In the genomic region with DNA sequence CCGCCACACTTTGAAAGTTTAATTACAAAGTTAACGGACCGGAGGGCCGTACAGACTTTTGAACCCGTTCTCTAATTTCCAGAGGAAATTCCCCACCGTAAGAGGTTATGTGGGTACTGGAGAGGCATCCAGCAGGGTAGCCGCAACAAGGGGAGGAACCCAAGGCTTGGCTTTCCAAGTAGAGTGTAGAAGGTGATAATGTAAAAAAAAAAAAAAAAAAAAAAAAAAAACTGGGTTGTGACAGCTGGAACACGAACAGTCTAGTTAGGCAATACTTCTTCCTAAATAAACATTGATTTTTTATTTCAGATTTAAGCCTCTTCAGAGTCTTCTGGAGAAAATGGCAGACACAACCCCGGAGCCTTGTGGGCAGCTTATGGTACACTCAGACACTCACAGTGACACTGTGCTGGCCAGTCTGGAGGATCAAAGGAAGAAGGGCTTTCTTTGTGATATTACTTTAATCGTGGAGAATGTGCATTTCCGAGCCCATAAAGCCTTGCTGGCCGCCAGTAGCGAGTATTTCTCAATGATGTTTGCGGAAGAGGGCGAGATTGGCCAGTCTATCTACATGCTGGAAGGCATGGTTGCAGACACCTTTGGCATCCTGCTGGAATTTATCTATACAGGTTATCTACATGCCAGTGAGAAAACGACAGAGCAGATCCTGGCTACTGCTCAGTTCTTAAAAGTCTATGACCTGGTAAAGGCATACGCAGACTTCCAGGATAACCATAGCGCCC, we compare ENCODE assay signal across 8 mouse cellular contexts. TPM values are rescaled to one million over a fixed set of nuclear protein-coding genes. Genes with fewer than 3 reads are reported as not detected.
DNase-seq lines count a peak whose midpoint lies in the region; ATAC-seq lines count a peak whose summit lies in the region.

No protein-coding gene starts in this region.

- no peaks in the 10 kb centered on the region for H3K27me3 ChIP-seq in lung, embryonic 15.5 days
- no peaks in the 10 kb centered on the region for H3K27me3 ChIP-seq in embryonic facial prominence, embryonic 14.5 days (replicated peaks; ENCODE audit: control insufficient read depth, insufficient read depth, low read length)
- H3K27me3 ChIP-seq in intestine, embryonic 14.5 days (replicated peaks; ENCODE audit: control insufficient read depth, insufficient read depth, low read length): no peaks in the 10 kb centered on the region
- H3K27me3 ChIP-seq in neural tube, embryonic 12.5 days (replicated peaks): no peaks in the 10 kb centered on the region

- ATAC-seq in lung, embryonic 15.5 days (ENCODE audit: borderline replicate concordance, extremely low read depth, low FRiP score, low TSS enrichment): no peak
- no peak for ATAC-seq in embryonic facial prominence, embryonic 14.5 days (ENCODE audit: low read depth)
- ATAC-seq in intestine, embryonic 14.5 days (replicated peaks; ENCODE audit: low FRiP score, low TSS enrichment, low read depth): peak; percentile 18; the same call in 1 of the 2 replicates
- ATAC-seq in neural tube, embryonic 12.5 days (ENCODE audit: low FRiP score, low read depth): peak; percentile 51

- WGBS in lung, embryonic 15.5 days: 48% methylated on average over 18 of the region's 18 CpGs
- 53% methylated on average over 18 of the region's 18 CpGs for WGBS in embryonic facial prominence, embryonic 14.5 days
- WGBS in intestine, embryonic 14.5 days: 54% methylated on average over 18 of the region's 18 CpGs
- 56% methylated on average over 18 of the region's 18 CpGs for WGBS in neural tube, embryonic 12.5 days

- H3K4me2 ChIP-seq in lung, embryonic 15.5 days: peak overlapping the region; percentile 74
- peak overlapping the region; percentile 63 for H3K4me2 ChIP-seq in embryonic facial prominence, embryonic 14.5 days (ENCODE audit: low read depth, low read length)
- H3K4me2 ChIP-seq in intestine, embryonic 14.5 days (ENCODE audit: low read length): peak overlapping the region; percentile 88
- H3K4me2 ChIP-seq in neural tube, embryonic 12.5 days (replicated peaks): peak overlapping the region; percentile 72

- no peak for DNase-seq in lung, postnatal 4 days
- no peak for DNase-seq in embryonic facial prominence, embryonic 14.5 days (ENCODE audit: low spot score)
- no peak for DNase-seq in intestine, embryonic 14.5 days (ENCODE audit: low spot score)
- DNase-seq in layer of hippocampus, adult 18-20 months (ENCODE audit: low spot score in 2 of 2): no peak
- no peak for DNase-seq in layer of hippocampus, adult 9-11 months
- no peak for DNase-seq in cerebellum, adult 9-10 months

- peak overlapping the region; percentile 100 for H3K4me3 ChIP-seq in lung, embryonic 15.5 days
- H3K4me3 ChIP-seq in embryonic facial prominence, embryonic 14.5 days (ENCODE audit: low read depth, low read length): peak overlapping the region; percentile 94
- H3K4me3 ChIP-seq in intestine, embryonic 14.5 days (ENCODE audit: low read depth, low read length): peak overlapping the region; percentile 86
- peak overlapping the region; percentile 88 for H3K4me3 ChIP-seq in neural tube, embryonic 12.5 days

- peak overlapping the region; percentile 72 for H3K27ac ChIP-seq in lung, embryonic 15.5 days
- peak overlapping the region; percentile 80 for H3K27ac ChIP-seq in embryonic facial prominence, embryonic 14.5 days (replicated peaks; ENCODE audit: low read depth, low read length)
- peak overlapping the region; percentile 47 for H3K27ac ChIP-seq in intestine, embryonic 14.5 days (ENCODE audit: low read depth)
- H3K27ac ChIP-seq in neural tube, embryonic 12.5 days: no peak overlapping the region

- peaks cover 11% of the 10 kb centered on the region for H3K4me1 ChIP-seq in lung, embryonic 15.5 days
- no peaks in the 10 kb centered on the region for H3K4me1 ChIP-seq in embryonic facial prominence, embryonic 14.5 days (ENCODE audit: control insufficient read depth, insufficient read depth, low read length)
- H3K4me1 ChIP-seq in intestine, embryonic 14.5 days (replicated peaks; ENCODE audit: control insufficient read depth, insufficient read depth, low read length): peaks cover 9% of the 10 kb centered on the region
- peaks cover 11% of the 10 kb centered on the region; the same call in 1 of the 2 replicates for H3K4me1 ChIP-seq in neural tube, embryonic 12.5 days

- peaks cover 21% of the 10 kb centered on the region for H3K36me3 ChIP-seq in lung, embryonic 15.5 days
- peaks cover 38% of the 10 kb centered on the region for H3K36me3 ChIP-seq in embryonic facial prominence, embryonic 14.5 days (ENCODE audit: control insufficient read depth, insufficient read depth, low read length)
- peaks cover 30% of the 10 kb centered on the region for H3K36me3 ChIP-seq in intestine, embryonic 14.5 days (ENCODE audit: control insufficient read depth, insufficient read depth, low read length)
- peaks cover 23% of the 10 kb centered on the region for H3K36me3 ChIP-seq in neural tube, embryonic 12.5 days

- H3K9ac ChIP-seq in lung, embryonic 15.5 days: peak overlapping the region; percentile 94
- peak overlapping the region; percentile 87 for H3K9ac ChIP-seq in embryonic facial prominence, embryonic 14.5 days (ENCODE audit: low read depth, low read length)
- peak overlapping the region; percentile 84 for H3K9ac ChIP-seq in intestine, embryonic 14.5 days (ENCODE audit: low read length)
- H3K9ac ChIP-seq in neural tube, embryonic 12.5 days: peak overlapping the region; percentile 83

- H3K9me3 ChIP-seq in lung, embryonic 15.5 days: no peaks in the 10 kb centered on the region
- no peaks in the 10 kb centered on the region for H3K9me3 ChIP-seq in embryonic facial prominence, embryonic 14.5 days (ENCODE audit: control insufficient read depth, low read length)
- no peaks in the 10 kb centered on the region for H3K9me3 ChIP-seq in intestine, embryonic 14.5 days (ENCODE audit: control insufficient read depth, low read length)
- H3K9me3 ChIP-seq in neural tube, embryonic 12.5 days: no peaks in the 10 kb centered on the region

RNA-seq across cellular contexts. Expression of gene Zbtb24, which starts 0.8 kb away (rescaled TPM):
- polyA plus RNA-seq in lung, embryonic 15.5 days (2015; fragmentation: Nextera tagmentation; extraction: Ambion mirVana): 18.2 and 18.3 TPM in 2 replicates
- 15.4 and 16.6 TPM in 2 replicates for polyA plus RNA-seq in embryonic facial prominence, embryonic 14.5 days (2014; fragmentation: Nextera tagmentation; extraction: Ambion mirVana)
- 15.0 and 16.7 TPM in 2 replicates for polyA plus RNA-seq in intestine, embryonic 14.5 days (2014; fragmentation: Nextera tagmentation; extraction: Ambion mirVana)
- polyA plus RNA-seq in neural tube, embryonic 12.5 days (2016; fragmentation: Nextera tagmentation; extraction: Ambion mirVana): 22.4 and 23.3 TPM in 2 replicates
- total RNA-seq in layer of hippocampus, adult 18-20 months (2021): 10 to 100 TPM; 18.5 to 22.2 TPM

RNA-seq across cellular contexts. Expression of gene Mical1, which starts 25.2 kb away (rescaled TPM):
- polyA plus RNA-seq in lung, embryonic 15.5 days (2015; fragmentation: Nextera tagmentation; extraction: Ambion mirVana): 71.0 and 75.7 TPM in 2 replicates
- 26.4 and 31.4 TPM in 2 replicates for polyA plus RNA-seq in embryonic facial prominence, embryonic 14.5 days (2014; fragmentation: Nextera tagmentation; extraction: Ambion mirVana)
- 29.5 and 30.1 TPM in 2 replicates for polyA plus RNA-seq in intestine, embryonic 14.5 days (2014; fragmentation: Nextera tagmentation; extraction: Ambion mirVana)
- polyA plus RNA-seq in neural tube, embryonic 12.5 days (2016; fragmentation: Nextera tagmentation; extraction: Ambion mirVana): 44.8 and 47.5 TPM in 2 replicates
- total RNA-seq in layer of hippocampus, adult 18-20 months (2021): 10 to 100 TPM; 15.2 to 18.0 TPM

RNA-seq across cellular contexts. Expression of gene Smpd2, which starts 39.2 kb away (rescaled TPM):
- polyA plus RNA-seq in lung, embryonic 15.5 days (2015; fragmentation: Nextera tagmentation; extraction: Ambion mirVana): 69.7 and 77.4 TPM in 2 replicates
- polyA plus RNA-seq in embryonic facial prominence, embryonic 14.5 days (2014; fragmentation: Nextera tagmentation; extraction: Ambion mirVana): 36.0 and 43.9 TPM in 2 replicates
- 55.5 and 60.8 TPM in 2 replicates for polyA plus RNA-seq in intestine, embryonic 14.5 days (2014; fragmentation: Nextera tagmentation; extraction: Ambion mirVana)
- polyA plus RNA-seq in neural tube, embryonic 12.5 days (2016; fragmentation: Nextera tagmentation; extraction: Ambion mirVana): 41.0 and 43.4 TPM in 2 replicates
- total RNA-seq in layer of hippocampus, adult 18-20 months (2021): 10 to 100 TPM; 18.7 to 21.8 TPM

RNA-seq across cellular contexts. Expression of gene Ppil6, which starts 39.3 kb away (rescaled TPM):
- polyA plus RNA-seq in lung, embryonic 15.5 days (2015; fragmentation: Nextera tagmentation; extraction: Ambion mirVana): 2.4 and 2.5 TPM in 2 replicates
- 1.6 and 2.0 TPM in 2 replicates for polyA plus RNA-seq in embryonic facial prominence, embryonic 14.5 days (2014; fragmentation: Nextera tagmentation; extraction: Ambion mirVana)
- polyA plus RNA-seq in intestine, embryonic 14.5 days (2014; fragmentation: Nextera tagmentation; extraction: Ambion mirVana): 0.76 and 1.5 TPM in 2 replicates
- polyA plus RNA-seq in neural tube, embryonic 12.5 days (2016; fragmentation: Nextera tagmentation; extraction: Ambion mirVana): 0.79 and 1.2 TPM in 2 replicates
- total RNA-seq in layer of hippocampus, adult 18-20 months (2021): 1 to 10 TPM; 3.7 to 5.6 TPM

Comparison
In these comparisons a context has a peak if more than half of its experiments do, and no peak if none do; other contexts are left out.
1. ATAC-seq: peak in intestine, embryonic 14.5 days (single experiment) and neural tube, embryonic 12.5 days (single experiment); none in lung, embryonic 15.5 days (single experiment) and embryonic facial prominence, embryonic 14.5 days (single experiment).
2. Peak in every context shown above with its lines, with median percentiles within 50 percentile points of each other: H3K4me2 ChIP-seq, H3K4me3 ChIP-seq and H3K9ac ChIP-seq.